Mouse (Mus musculus) stomach, postnatal 0 days (tissue): ENCODE data around the gene Hrct1.

Experiments
- CTCF ChIP-seq: IDR thresholded peaks from 2 replicates; pipeline ENCODE4 v1.5.1; 2016; ENCODE audit warnings: antibody characterized with exemption, low read depth, mild to moderate bottlenecking, moderate library complexity
- EP300 ChIP-seq: optimal IDR thresholded peaks from 2 replicates; pipeline ENCODE3; 2016; ENCODE audit warnings: antibody characterized with exemption

DNA sequence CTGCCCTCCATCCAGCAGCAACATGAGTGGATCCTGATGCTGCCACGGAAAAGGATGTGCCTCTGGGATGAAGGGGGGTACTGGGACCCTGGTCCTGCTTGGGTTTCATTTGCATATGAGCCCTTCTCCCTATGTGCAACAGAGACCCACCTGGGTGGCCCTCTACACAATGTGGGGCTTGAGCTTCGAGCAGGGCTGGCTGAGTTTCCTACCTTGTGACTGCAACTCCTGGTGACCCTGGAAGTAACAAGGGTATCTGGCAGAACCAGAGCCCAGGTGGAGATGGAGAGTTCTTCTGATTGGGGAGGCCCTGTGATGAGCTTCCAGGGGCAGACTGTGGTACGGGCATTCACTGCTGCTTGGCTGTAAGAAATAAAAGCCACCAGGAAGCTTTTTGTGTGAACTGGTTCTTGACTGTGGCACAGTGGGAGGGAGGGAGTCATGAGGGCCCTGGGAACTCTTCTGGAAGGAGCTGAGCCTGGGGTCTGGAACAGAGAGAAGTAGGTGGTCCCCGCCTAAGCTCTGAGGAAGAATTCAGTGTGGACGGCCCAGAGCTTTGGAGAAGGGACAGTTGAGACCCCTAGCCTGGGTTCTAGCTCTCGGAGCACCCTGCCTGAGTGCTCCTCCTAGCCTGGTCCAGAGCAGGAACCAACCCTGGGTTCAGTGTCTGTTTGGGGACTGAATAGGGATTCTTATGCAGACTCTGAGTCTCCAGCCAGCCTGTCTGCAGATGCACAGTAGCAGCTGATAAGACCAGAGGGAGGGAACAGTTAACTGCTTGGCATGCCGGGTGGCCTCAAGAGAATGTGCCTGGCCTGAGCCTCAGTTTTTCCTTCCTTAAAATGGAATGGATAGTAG lies 959 bp downstream of the Hrct1 start:
- TF ChIP-seq CTCF (no peak), EP300 (no peak)
